Mouse (Mus musculus): ENCODE data around the gene Dgki. TPM values are rescaled to one million over a fixed set of nuclear protein-coding genes. Genes with fewer than 3 reads are reported as not detected.

Dgki gene
- polyA plus RNA-seq, 1 experiment from 2014 or later = 0.81 TPM

DNA sequence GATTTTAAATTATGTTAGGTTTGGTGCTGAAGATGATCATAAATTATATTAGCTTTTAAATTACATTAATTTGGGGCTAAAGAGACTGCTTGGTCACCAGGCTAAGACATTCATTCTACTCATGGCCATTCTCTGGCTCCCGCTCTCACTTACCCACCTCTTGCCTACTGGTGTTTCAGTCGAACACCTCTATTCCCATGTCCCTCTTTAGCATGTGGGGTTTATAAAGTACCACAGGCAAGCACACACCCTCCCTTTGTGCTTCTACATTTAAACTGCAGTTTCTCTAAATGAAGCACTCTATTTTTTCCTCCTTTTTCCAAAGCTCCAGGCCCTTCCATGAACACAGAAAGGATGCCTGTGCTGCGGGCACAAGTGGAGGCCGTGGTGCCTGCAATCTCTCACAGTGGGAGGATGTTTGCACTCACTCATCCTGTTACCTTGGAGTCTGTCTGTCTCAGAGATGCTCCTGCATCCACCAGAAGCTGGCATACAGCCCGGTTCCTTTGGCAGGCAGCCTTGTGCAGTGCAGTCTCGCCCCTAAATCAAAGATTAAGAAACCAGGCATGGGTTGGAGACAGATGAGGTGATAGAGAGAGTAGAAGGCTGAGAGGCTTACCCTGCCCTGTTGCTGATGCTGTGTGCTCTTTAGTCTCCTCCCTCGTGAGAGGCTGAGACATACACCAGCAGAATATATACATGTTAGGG is 449.4 kb downstream of the Dgki start:
- Histone ChIP-seq H3K27me3 (replicated peaks) (no peaks in the 10 kb centered on the region), H3K9ac (no peak overlapping the region), H3K36me3 (no peaks in the 10 kb centered on the region), H3K4me3 (replicated peaks) (no peak overlapping the region), H3K9me3 (no peaks in the 10 kb centered on the region), H3K27ac (0 out of 2 replicates have a peak overlapping the region, but pooled peaks have one; percentile 2), H3K4me2 (no peak overlapping the region), H3K4me1 (no peaks in the 10 kb centered on the region)
- peak; percentile 72; the same call in 1 of the 2 replicates for ATAC-seq (ENCODE audit: insufficient read depth, low FRiP score, low read depth)
- 51% methylated on average over 7 of the region's 7 CpGs for WGBS

DNA sequence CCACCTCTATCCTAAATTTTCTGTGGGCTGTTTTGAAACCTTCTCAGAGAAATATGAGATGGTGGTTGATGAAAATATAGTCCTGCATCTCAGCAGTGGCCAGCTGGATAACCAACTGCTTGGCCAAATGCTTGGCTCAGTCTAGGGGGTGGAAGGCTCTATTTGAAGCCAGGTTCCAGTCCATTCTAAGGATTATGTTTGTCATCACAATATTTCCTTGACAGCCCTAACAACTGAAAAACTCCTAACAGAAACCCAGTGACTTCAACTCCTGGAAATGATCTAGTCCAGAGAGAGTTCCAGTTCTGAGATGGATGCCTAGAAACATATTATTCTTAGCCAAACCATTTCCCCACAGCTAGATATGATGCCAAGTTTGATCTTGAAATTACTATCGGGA is 454.7 kb downstream of the Dgki start:
- WGBS = 83% methylated on average over 1 of the region's 1 CpGs
- Histone ChIP-seq H3K27me3 (replicated peaks) (no peaks in the 10 kb centered on the region), H3K4me1 (no peaks in the 10 kb centered on the region), H3K9me3 (no peaks in the 10 kb centered on the region), H3K4me3 (replicated peaks) (no peak overlapping the region), H3K27ac (no peak overlapping the region), H3K4me2 (no peak overlapping the region), H3K9ac (no peak overlapping the region), H3K36me3 (no peaks in the 10 kb centered on the region)
- no peak for ATAC-seq (ENCODE audit: insufficient read depth, low FRiP score, low read depth)

DNA sequence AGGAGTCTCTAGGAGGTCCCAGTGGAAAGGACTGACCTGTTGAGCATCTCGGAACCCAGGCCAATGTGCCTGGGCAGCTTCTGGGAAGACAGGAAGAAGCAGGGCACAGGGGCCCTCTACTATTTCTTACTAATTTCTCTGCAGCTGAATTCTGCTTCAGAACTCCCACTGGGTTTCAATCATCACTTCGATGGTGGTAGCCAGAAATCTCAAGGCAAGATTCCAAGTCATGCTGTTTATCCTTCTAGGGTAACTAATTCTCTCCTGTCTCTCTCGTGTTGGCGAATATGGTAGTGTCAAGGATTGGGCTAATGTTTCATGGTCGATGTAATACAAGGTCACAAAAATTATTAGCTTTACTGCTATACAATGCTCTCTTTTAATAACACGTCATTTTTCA is 455.7 kb downstream of the Dgki start:
- Histone ChIP-seq H3K4me2 (no peak overlapping the region), H3K9ac (no peak overlapping the region), H3K4me1 (no peaks in the 10 kb centered on the region), H3K36me3 (no peaks in the 10 kb centered on the region), H3K27me3 (replicated peaks) (no peaks in the 10 kb centered on the region), H3K9me3 (no peaks in the 10 kb centered on the region), H3K27ac (no peak overlapping the region), H3K4me3 (replicated peaks) (no peak overlapping the region)
- no peak for ATAC-seq (ENCODE audit: insufficient read depth, low FRiP score, low read depth)
- 60% methylated on average over 6 of the region's 6 CpGs for WGBS

GRCm38 (mm10) chr6:36843031-36843488 is 456.9 kb downstream of the Dgki start:
- ATAC-seq (ENCODE audit: insufficient read depth, low FRiP score, low read depth) = no peak
- H3K9me3 ChIP-seq = no peaks in the 10 kb centered on the region
- H3K27ac ChIP-seq = no peak overlapping the region
- H3K36me3 ChIP-seq = no peaks in the 10 kb centered on the region
- H3K9ac ChIP-seq = no peak overlapping the region
- H3K27me3 ChIP-seq (replicated peaks) = no peaks in the 10 kb centered on the region
- no peak overlapping the region for H3K4me2 ChIP-seq
- WGBS = 81% methylated on average over 3 of the region's 3 CpGs
- H3K4me3 ChIP-seq (replicated peaks) = no peak overlapping the region
- H3K4me1 ChIP-seq = no peaks in the 10 kb centered on the region

DNA sequence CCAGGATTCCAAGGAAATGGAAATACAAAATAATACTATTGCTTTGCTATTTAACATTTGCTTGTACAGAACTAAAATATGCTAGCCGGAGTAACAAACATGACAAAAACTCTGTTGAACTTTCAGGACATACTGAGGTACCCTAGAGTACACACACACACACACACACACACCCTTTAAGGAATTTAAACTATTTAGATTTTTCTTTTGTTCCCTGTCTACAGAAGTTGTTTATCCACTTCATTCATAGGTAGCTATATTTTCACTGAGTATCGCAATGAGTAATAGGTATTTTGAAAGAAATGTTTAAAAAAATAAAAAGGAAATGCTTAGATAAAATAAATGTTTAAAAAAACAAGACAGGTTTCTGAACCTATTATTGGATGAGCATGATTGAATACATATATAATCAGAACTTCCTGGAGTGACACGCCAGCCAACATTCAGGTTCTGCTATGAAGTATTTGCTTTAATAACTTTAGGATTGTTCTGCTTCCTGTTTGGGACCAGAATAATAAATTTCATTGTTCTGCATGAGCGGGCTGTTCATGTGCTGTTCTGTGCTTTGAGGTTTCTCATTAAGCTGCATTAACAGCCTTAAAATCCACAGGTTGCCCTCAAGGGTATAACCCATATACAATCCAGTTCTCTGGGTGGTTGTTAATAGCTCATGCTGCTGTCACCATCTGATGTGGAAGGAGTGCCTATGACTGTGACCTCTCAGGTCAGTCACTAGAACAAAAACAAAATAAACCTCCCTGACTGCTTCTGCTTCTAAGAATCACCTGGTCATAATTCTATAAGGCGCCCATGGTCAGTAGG is 457.7 kb downstream of the Dgki start:
- ATAC-seq (ENCODE audit: insufficient read depth, low FRiP score, low read depth) = no peak
- Histone ChIP-seq H3K27me3 (replicated peaks) (no peaks in the 10 kb centered on the region), H3K27ac (no peak overlapping the region), H3K4me2 (no peak overlapping the region), H3K4me1 (no peaks in the 10 kb centered on the region), H3K9ac (no peak overlapping the region), H3K36me3 (no peaks in the 10 kb centered on the region), H3K9me3 (no peaks in the 10 kb centered on the region), H3K4me3 (replicated peaks) (no peak overlapping the region)
- WGBS = 57% methylated on average over 5 of the region's 5 CpGs

GRCm38 (mm10) chr6:36841701-36842100 is 458.3 kb downstream of the Dgki start:
- 41% methylated on average over 3 of the region's 3 CpGs for WGBS
- Histone ChIP-seq H3K4me3 (replicated peaks) (no peak overlapping the region), H3K4me1 (no peaks in the 10 kb centered on the region), H3K4me2 (no peak overlapping the region), H3K9ac (no peak overlapping the region), H3K27ac (no peak overlapping the region), H3K9me3 (no peaks in the 10 kb centered on the region), H3K36me3 (no peaks in the 10 kb centered on the region), H3K27me3 (replicated peaks) (no peaks in the 10 kb centered on the region)
- ATAC-seq (ENCODE audit: insufficient read depth, low FRiP score, low read depth) = no peak

- no peaks in the 10 kb centered on the region for H3K27me3 ChIP-seq (replicated peaks)
- no peaks in the 10 kb centered on the region for H3K4me1 ChIP-seq
- H3K9ac ChIP-seq = no peak overlapping the region
- H3K27ac ChIP-seq = no peak overlapping the region
- no peak for ATAC-seq (ENCODE audit: insufficient read depth, low FRiP score, low read depth)
- no peaks in the 10 kb centered on the region for H3K36me3 ChIP-seq
- H3K4me3 ChIP-seq (replicated peaks) = no peak overlapping the region
- no peak overlapping the region for H3K4me2 ChIP-seq
- H3K9me3 ChIP-seq = no peaks in the 10 kb centered on the region
Observed at GRCm38 (mm10) chr6:36841174-36841573, 458.8 kb downstream of the Dgki start.

GRCm38 (mm10) chr6:36838747-36839146 is 461.2 kb downstream of the Dgki start:
- no peaks in the 10 kb centered on the region for H3K36me3 ChIP-seq
- WGBS = 90% methylated on average over 1 of the region's 1 CpGs
- H3K4me2 ChIP-seq = no peak overlapping the region
- ATAC-seq (ENCODE audit: insufficient read depth, low FRiP score, low read depth) = no peak
- no peaks in the 10 kb centered on the region for H3K27me3 ChIP-seq (replicated peaks)
- H3K4me1 ChIP-seq = no peaks in the 10 kb centered on the region
- no peak overlapping the region for H3K4me3 ChIP-seq (replicated peaks)
- no peak overlapping the region for H3K9ac ChIP-seq
- H3K9me3 ChIP-seq = no peaks in the 10 kb centered on the region
- no peak overlapping the region for H3K27ac ChIP-seq

DNA sequence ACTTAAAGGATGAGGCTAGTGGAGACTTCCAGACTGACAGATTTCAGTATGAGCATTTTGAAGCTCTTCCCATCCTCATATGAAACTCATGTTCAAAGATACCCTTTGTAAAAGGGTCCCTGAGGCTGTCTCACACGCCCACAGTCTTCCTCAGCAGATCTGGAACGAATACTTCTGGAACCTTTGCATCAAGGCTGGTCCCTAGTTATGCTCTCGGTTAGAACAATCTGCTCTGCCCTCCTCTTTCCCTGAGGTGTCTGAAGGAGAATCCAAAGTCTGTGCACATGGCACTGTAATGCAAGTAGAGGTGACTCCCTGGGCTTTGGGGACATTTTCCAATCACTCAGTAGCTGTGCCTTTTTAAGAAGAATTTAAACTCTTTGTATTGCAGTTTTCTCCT is 464.6 kb downstream of the Dgki start:
- ATAC-seq (ENCODE audit: insufficient read depth, low FRiP score, low read depth) = no peak
- WGBS = 82% methylated on average over 3 of the region's 3 CpGs
- no peaks in the 10 kb centered on the region for H3K27me3 ChIP-seq (replicated peaks)
- no peak overlapping the region for H3K4me3 ChIP-seq (replicated peaks)
- no peaks in the 10 kb centered on the region for H3K9me3 ChIP-seq
- H3K4me1 ChIP-seq = no peaks in the 10 kb centered on the region
- no peaks in the 10 kb centered on the region for H3K36me3 ChIP-seq
- H3K27ac ChIP-seq = no peak overlapping the region
- H3K4me2 ChIP-seq = no peak overlapping the region
- H3K9ac ChIP-seq = no peak overlapping the region

- Histone ChIP-seq H3K9ac (no peak overlapping the region), H3K4me1 (no peaks in the 10 kb centered on the region), H3K27me3 (replicated peaks) (no peaks in the 10 kb centered on the region), H3K27ac (no peak overlapping the region), H3K9me3 (no peaks in the 10 kb centered on the region), H3K36me3 (no peaks in the 10 kb centered on the region), H3K4me2 (no peak overlapping the region), H3K4me3 (replicated peaks) (no peak overlapping the region)
- ATAC-seq (ENCODE audit: insufficient read depth, low FRiP score, low read depth) = no peak
- WGBS = 77% methylated on average over 4 of the region's 4 CpGs
Observed at GRCm38 (mm10) chr6:36834695-36835265, 465.2 kb downstream of the Dgki start.

- no peaks in the 10 kb centered on the region for H3K36me3 ChIP-seq
- H3K9ac ChIP-seq = no peak overlapping the region
- no peaks in the 10 kb centered on the region for H3K4me1 ChIP-seq
- H3K27me3 ChIP-seq (replicated peaks) = no peaks in the 10 kb centered on the region
- no peaks in the 10 kb centered on the region for H3K9me3 ChIP-seq
- 79% methylated on average over 4 of the region's 4 CpGs for WGBS
- H3K4me3 ChIP-seq (replicated peaks) = no peak overlapping the region
- H3K27ac ChIP-seq = no peak overlapping the region
- H3K4me2 ChIP-seq = no peak overlapping the region
- no peak for ATAC-seq (ENCODE audit: insufficient read depth, low FRiP score, low read depth)
Observed at GRCm38 (mm10) chr6:36832681-36833080, 467.3 kb downstream of the Dgki start.

- Histone ChIP-seq H3K4me3 (replicated peaks) (no peak overlapping the region), H3K27ac (no peak overlapping the region), H3K9ac (no peak overlapping the region), H3K9me3 (no peaks in the 10 kb centered on the region), H3K4me2 (no peak overlapping the region), H3K36me3 (no peaks in the 10 kb centered on the region), H3K27me3 (replicated peaks) (no peaks in the 10 kb centered on the region), H3K4me1 (no peaks in the 10 kb centered on the region)
- WGBS = 83% methylated on average over 2 of the region's 2 CpGs
- no peak for ATAC-seq (ENCODE audit: insufficient read depth, low FRiP score, low read depth)
Observed at GRCm38 (mm10) chr6:36832207-36832606, 467.8 kb downstream of the Dgki start.
